In the genomic region with DNA sequence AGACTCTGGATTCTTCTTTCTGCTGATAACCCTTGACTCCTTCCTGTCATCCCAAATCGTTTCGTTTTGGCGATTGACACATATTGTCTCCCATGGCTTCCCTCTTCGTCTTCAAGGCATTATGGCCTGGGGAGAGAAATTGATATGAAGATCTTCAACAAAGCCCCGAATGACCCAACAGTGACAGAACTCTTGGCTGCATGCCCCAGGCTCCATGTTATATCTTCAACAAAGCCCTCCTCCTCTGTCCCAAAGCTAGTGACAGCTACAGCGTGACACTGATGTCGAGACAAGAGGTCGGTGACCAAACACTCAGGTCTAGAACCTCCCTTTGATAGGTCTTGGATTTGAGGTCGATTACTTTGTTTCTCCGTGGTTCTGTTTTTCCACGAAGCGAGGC, we compare ENCODE assay signal across 15 mouse cellular contexts.
"Had no signal": no experiment of that assay in that cellular context is flagged by ENCODE, and none has a peak within 500 bp of the region (broad histone marks: within the 10 kb centered on the region; RNA-seq: fewer than 3 reads in every experiment).

No protein-coding gene starts in this region.

- H3K36me3 ChIP-seq: neural tube, embryonic 13.5 days; neural tube, embryonic 15.5 days; stomach, embryonic 15.5 days had no signal

- H3K4me1 ChIP-seq: neural tube, embryonic 13.5 days; neural tube, embryonic 15.5 days; stomach, embryonic 15.5 days had no signal

- H3K4me3 ChIP-seq: neural tube, embryonic 13.5 days; neural tube, embryonic 15.5 days; stomach, embryonic 15.5 days had no signal

- H3K9me3 ChIP-seq: neural tube, embryonic 13.5 days; neural tube, embryonic 15.5 days; stomach, embryonic 15.5 days had no signal

- H3K9ac ChIP-seq: neural tube, embryonic 13.5 days; neural tube, embryonic 15.5 days; stomach, embryonic 15.5 days had no signal

- DNase-seq: right cerebral cortex, adult 18-20 months; right cerebral cortex, postnatal 14 days; right cerebral cortex, postnatal 25 days; right cerebral cortex, postnatal 4 days; spleen, adult 18-20 months; thymus, adult 18-20 months; thymus, adult 2 months; thymus, postnatal 14 days; thymus, postnatal 25 days; thymus, postnatal 36 days; thymus, postnatal 4 days had no signal

- H3K27me3 ChIP-seq: neural tube, embryonic 13.5 days; neural tube, embryonic 15.5 days; stomach, embryonic 15.5 days had no signal

- H3K4me2 ChIP-seq: neural tube, embryonic 13.5 days; neural tube, embryonic 15.5 days; stomach, embryonic 15.5 days had no signal

- H3K27ac ChIP-seq: neural tube, embryonic 13.5 days; neural tube, embryonic 15.5 days; stomach, embryonic 15.5 days; stomach, postnatal 0 days had no signal
